ENCODE assay signal across 12 mouse cellular contexts in the genomic region with DNA sequence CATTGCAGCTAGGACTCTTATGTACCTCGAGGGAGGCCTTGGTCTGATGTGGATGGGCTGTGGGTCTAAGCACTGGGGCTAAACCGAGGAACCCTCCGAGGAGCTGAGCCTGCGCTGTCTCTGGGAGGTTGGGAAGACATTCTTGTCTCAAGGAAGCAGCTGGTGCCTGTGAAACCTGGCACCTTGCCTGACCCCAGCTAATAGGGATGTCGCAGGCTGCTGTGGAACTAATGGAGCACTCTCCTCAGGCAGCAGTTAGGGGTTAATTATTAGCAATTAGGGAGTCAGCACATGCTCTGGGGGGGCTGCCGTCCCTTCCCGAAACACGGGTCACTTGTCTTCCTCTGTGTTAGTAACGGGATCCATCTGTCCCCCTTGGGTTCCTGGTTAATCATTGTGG. TPM values are rescaled to one million over a fixed set of nuclear protein-coding genes. Genes with fewer than 3 reads are reported as not detected.
DNase-seq lines count a peak whose midpoint lies in the region; ATAC-seq and TF ChIP-seq lines count a peak whose summit lies in the region.
"Had no signal": no experiment of that assay in that cellular context is flagged by ENCODE, and none has a peak within 500 bp of the region (broad histone marks: within the 10 kb centered on the region; RNA-seq: fewer than 3 reads in every experiment).

No protein-coding gene starts in this region.

- no peak for TF ChIP-seq RAD21 in MEL (IDR thresholded peaks at IDR 0.05; ENCODE audit: low read depth, low read length)

- ATAC-seq in hindbrain, embryonic 16.5 days = no peak
- peak; percentile 57 for ATAC-seq in kidney, embryonic 16.5 days (ENCODE audit: low FRiP score, low TSS enrichment)
- ATAC-seq: forebrain, embryonic 15.5 days had no signal

- H3K36me3 ChIP-seq in hindbrain, embryonic 10.5 days = no peaks in the 10 kb centered on the region
- H3K36me3 ChIP-seq in hindbrain, embryonic 16.5 days (ENCODE audit: control insufficient read depth, insufficient read depth, low read length) = no peaks in the 10 kb centered on the region
- H3K36me3 ChIP-seq in MEL (ENCODE audit: control insufficient read depth in 1 of 2, insufficient read depth in 2 of 2, low read length in 2 of 2) = 0 out of 4 replicates have a peak, but pooled peaks cover 0 to 2% of the 10 kb centered on the region in 2 experiments
- no peaks in the 10 kb centered on the region for H3K36me3 ChIP-seq in kidney, embryonic 16.5 days (ENCODE audit: insufficient read depth, low read length)
- H3K36me3 ChIP-seq: forebrain, embryonic 15.5 days; limb, embryonic 13.5 days had no signal

- no peaks in the 10 kb centered on the region for H3K9me3 ChIP-seq in hindbrain, embryonic 10.5 days
- no peaks in the 10 kb centered on the region for H3K9me3 ChIP-seq in hindbrain, embryonic 16.5 days (ENCODE audit: control insufficient read depth, low read length)
- no peaks in the 10 kb centered on the region for H3K9me3 ChIP-seq in MEL (replicated peaks; ENCODE audit: insufficient read depth, low read length)
- no peaks in the 10 kb centered on the region for H3K9me3 ChIP-seq in kidney, embryonic 16.5 days (ENCODE audit: low read length)
- H3K9me3 ChIP-seq: forebrain, embryonic 15.5 days; limb, embryonic 13.5 days had no signal

- H3K4me3 ChIP-seq in hindbrain, embryonic 10.5 days = no peak overlapping the region
- H3K4me3 ChIP-seq in hindbrain, embryonic 16.5 days (ENCODE audit: low read length) = no peak overlapping the region
- H3K4me3 ChIP-seq in MEL (ENCODE audit: control insufficient read depth in 1 of 2, insufficient read depth in 1 of 2, low read depth in 2 of 2, low read length in 2 of 2) = no peak overlapping the region
- no peak overlapping the region for H3K4me3 ChIP-seq in kidney, embryonic 16.5 days (ENCODE audit: low read length)
- H3K4me3 ChIP-seq: forebrain, embryonic 15.5 days; limb, embryonic 13.5 days; myocyte had no signal

- no peak overlapping the region for H3K4me2 ChIP-seq in hindbrain, embryonic 16.5 days (ENCODE audit: low read length)
- no peak overlapping the region; the same call in 1 of the 2 replicates for H3K4me2 ChIP-seq in kidney, embryonic 16.5 days (replicated peaks; ENCODE audit: low read depth, low read length)
- H3K4me2 ChIP-seq: forebrain, embryonic 15.5 days; limb, embryonic 13.5 days had no signal

- peaks cover 62% of the 10 kb centered on the region for H3K27me3 ChIP-seq in hindbrain, embryonic 10.5 days (ENCODE audit: insufficient read depth, poor library complexity, severe bottlenecking)
- H3K27me3 ChIP-seq in hindbrain, embryonic 16.5 days (replicated peaks; ENCODE audit: control insufficient read depth, insufficient read depth, low read length) = no peaks in the 10 kb centered on the region; the same call in 1 of the 2 replicates
- H3K27me3 ChIP-seq in MEL (ENCODE audit: control insufficient read depth in 1 of 2, insufficient read depth in 2 of 2, low read length in 2 of 2) = no peaks in the 10 kb centered on the region
- no peaks in the 10 kb centered on the region for H3K27me3 ChIP-seq in kidney, embryonic 16.5 days (ENCODE audit: insufficient read depth, low read length)
- H3K27me3 ChIP-seq: forebrain, embryonic 15.5 days; limb, embryonic 13.5 days had no signal

- no peak overlapping the region for H3K27ac ChIP-seq in hindbrain, embryonic 10.5 days
- H3K27ac ChIP-seq in hindbrain, embryonic 16.5 days (ENCODE audit: low read depth, low read length) = no peak overlapping the region
- H3K27ac ChIP-seq in MEL (ENCODE audit: control insufficient read depth, low read depth, low read length) = no peak overlapping the region
- H3K27ac ChIP-seq in kidney, embryonic 16.5 days (ENCODE audit: low read length) = no peak overlapping the region
- H3K27ac ChIP-seq: forebrain, embryonic 15.5 days; limb, embryonic 13.5 days had no signal

- TF ChIP-seq EP300 in MEL (IDR thresholded peaks at IDR 0.05; ENCODE audit: low read depth in 1 of 2, low read length in 2 of 2) = no peak

- TF ChIP-seq CTCF in MEL (IDR thresholded peaks at IDR 0.05 in 2 of 3, conservative IDR thresholded peaks at IDR 0.05 in 1 of 3; ENCODE audit: control insufficient read depth in 1 of 3, insufficient read depth in 1 of 3, low read depth in 2 of 3, low read length in 3 of 3, poor library complexity in 1 of 3, severe bottlenecking in 1 of 3) = no peak
- TF ChIP-seq CTCF in brain, embryonic 14.5 days (IDR thresholded peaks at IDR 0.05; ENCODE audit: borderline replicate concordance, extremely low read depth, insufficient read depth, insufficient read length) = no peak

- peak; percentile 22 for DNase-seq in hindbrain, embryonic 10.5 days (ENCODE audit: low spot score)
- DNase-seq in MEL (ENCODE audit: low read depth, low spot score) = peak; percentile 22
- DNase-seq in brain, embryonic 14.5 days (ENCODE audit: low read depth) = peak; percentile 81
- no peak for DNase-seq in adrenal gland, adult 8-10 months
- DNase-seq in thymus, postnatal 0 days (ENCODE audit: low spot score) = no peak

- WGBS in hindbrain, embryonic 10.5 days = 47% methylated on average over 9 of the region's 9 CpGs
- WGBS in hindbrain, embryonic 16.5 days = 32% methylated on average over 8 of the region's 9 CpGs
- 8% methylated on average over 9 of the region's 9 CpGs for WGBS in kidney, embryonic 16.5 days

- H3K79me2 ChIP-seq in MEL (ENCODE audit: control insufficient read depth, insufficient read depth, low read length, poor library complexity) = no peaks in the 10 kb centered on the region

- TF ChIP-seq POLR2A in MEL (IDR thresholded peaks at IDR 0.05; ENCODE audit: control insufficient read depth in 1 of 2, insufficient read depth in 1 of 2, low read depth in 1 of 2, low read length in 2 of 2, poor library complexity in 1 of 2) = no peak
- no peak for TF ChIP-seq POLR2A in brain, embryonic 14.5 days (IDR thresholded peaks at IDR 0.05; ENCODE audit: borderline replicate concordance, extremely low read depth, insufficient read depth, insufficient read length, poor library complexity, severe bottlenecking)

- H3K4me1 ChIP-seq in hindbrain, embryonic 10.5 days (replicated peaks) = peaks cover 34% of the 10 kb centered on the region
- peaks cover 2% of the 10 kb centered on the region; the same call in 1 of the 2 replicates for H3K4me1 ChIP-seq in hindbrain, embryonic 16.5 days (ENCODE audit: control insufficient read depth, insufficient read depth, low read depth, low read length)
- peaks cover 0 to 9% of the 10 kb centered on the region in 2 experiments; a peak in 2 of 4 replicates for H3K4me1 ChIP-seq in MEL (ENCODE audit: control insufficient read depth in 1 of 2, insufficient read depth in 2 of 2, low read length in 2 of 2)
- H3K4me1 ChIP-seq in kidney, embryonic 16.5 days (ENCODE audit: insufficient read depth, low read length) = peaks cover 20% of the 10 kb centered on the region

- no peak overlapping the region for H3K9ac ChIP-seq in hindbrain, embryonic 16.5 days (ENCODE audit: low read depth, low read length)
- H3K9ac ChIP-seq in MEL (ENCODE audit: control insufficient read depth, low read depth, low read length, poor library complexity, severe bottlenecking) = no peak overlapping the region
- H3K9ac ChIP-seq in kidney, embryonic 16.5 days (replicated peaks; ENCODE audit: low read length) = no peak overlapping the region
- H3K9ac ChIP-seq: forebrain, embryonic 15.5 days; limb, embryonic 13.5 days had no signal

TF ChIP-seq in MEL, 35 proteins besides CTCF, POLR2A, EP300 and RAD21:
- TF ChIP-seq ZC3H11A (IDR thresholded peaks at IDR 0.05; ENCODE audit: low read depth, low read length) (no peak), JUND (IDR thresholded peaks at IDR 0.05; ENCODE audit: low read depth, low read length) (no peak), ZNF384 (IDR thresholded peaks at IDR 0.05; ENCODE audit: low read depth, low read length) (no peak), MYC (IDR thresholded peaks at IDR 0.05; ENCODE audit: low read depth, low read length) (no peak), TBP (IDR thresholded peaks at IDR 0.05; ENCODE audit: low read depth, low read length) (no peak), ELF1 (IDR thresholded peaks at IDR 0.05; ENCODE audit: low read depth, low read length) (no peak), GATA1 (IDR thresholded peaks at IDR 0.05; ENCODE audit: low read depth, low read length) (no peak), MAFK (IDR thresholded peaks at IDR 0.05; ENCODE audit: borderline replicate concordance, low read depth, low read length) (no peak), RCOR1 (IDR thresholded peaks at IDR 0.05; ENCODE audit: low read depth, low read length) (no peak)

RNA-seq across cellular contexts. Expression of gene Lhpp, which starts 30.5 kb away (rescaled TPM):
- 18.0 and 18.9 TPM in 2 replicates for polyA plus RNA-seq in hindbrain, embryonic 10.5 days (2016; fragmentation: Nextera tagmentation; extraction: Ambion mirVana)
- polyA plus RNA-seq in hindbrain, embryonic 16.5 days (2015; fragmentation: Nextera tagmentation; extraction: Ambion mirVana) = 56.2 and 56.4 TPM in 2 replicates
- 30.3 and 31.0 TPM in 2 replicates for total RNA-seq in MEL (2012; rRNA removed)
- polyA plus RNA-seq in MEL (2012; ENCODE audit: insufficient read depth in 1 of 2, insufficient read length in 2 of 2, low read depth in 1 of 2, low replicate concordance in 2 of 2, missing spikeins in 1 of 2) = 10 to 100 TPM in 1 of 2 experiments, not detected in 1; 39.3 TPM
- polyA plus RNA-seq in brain, embryonic 14.5 days (2012; rRNA removed) = 27.4 and 33.8 TPM in 2 replicates
- 23.1 and 24.3 TPM in 2 replicates for polyA plus RNA-seq in kidney, embryonic 16.5 days (2015; fragmentation: Nextera tagmentation; extraction: Ambion mirVana)
- total RNA-seq in adrenal gland, adult 8-10 months (2022) = 10 to 100 TPM; 26.7 to 38.0 (median 29.8) TPM
- polyA plus RNA-seq in thymus, postnatal 0 days (2015; fragmentation: Nextera tagmentation; extraction: Ambion mirVana) = 7.5 and 8.8 TPM in 2 replicates

RNA-seq across cellular contexts. Expression of gene Nkx1-2, which starts 41.5 kb away (rescaled TPM):
- 1.1 and 1.3 TPM in 2 replicates for polyA plus RNA-seq in hindbrain, embryonic 10.5 days (2016; fragmentation: Nextera tagmentation; extraction: Ambion mirVana)
- polyA plus RNA-seq in hindbrain, embryonic 16.5 days (2015; fragmentation: Nextera tagmentation; extraction: Ambion mirVana) = 0.24 and 0.29 TPM in 2 replicates
- 1.5 and 2.4 TPM in 2 replicates for total RNA-seq in MEL (2012; rRNA removed)
- 1 to 10 TPM in 1 of 2 experiments, not detected in 1; 2.8 TPM for polyA plus RNA-seq in MEL (2012; ENCODE audit: insufficient read depth in 1 of 2, insufficient read length in 2 of 2, low read depth in 1 of 2, low replicate concordance in 2 of 2, missing spikeins in 1 of 2)
- polyA plus RNA-seq in brain, embryonic 14.5 days (2012; rRNA removed) = 0.43 and 0.88 TPM in 2 replicates
- not detected in 2 replicates for polyA plus RNA-seq in kidney, embryonic 16.5 days (2015; fragmentation: Nextera tagmentation; extraction: Ambion mirVana)
- total RNA-seq in adrenal gland, adult 8-10 months (2022) = not detected
- polyA plus RNA-seq in thymus, postnatal 0 days (2015; fragmentation: Nextera tagmentation; extraction: Ambion mirVana) = 0.05 TPM in 1 of 2 replicates, not detected in the other
- polyA plus RNA-seq: heart, postnatal 0 days; myocyte; stomach, embryonic 16.5 days had no signal

Comparison
In these comparisons a context has a peak if more than half of its experiments do, and no peak if none do; other contexts are left out.
1. DNase-seq: peak in hindbrain, embryonic 10.5 days (single experiment), MEL (single experiment) and brain, embryonic 14.5 days (single experiment); none in adrenal gland, adult 8-10 months (single experiment) and thymus, postnatal 0 days (single experiment).